Mouse (Mus musculus) hindbrain, embryonic 15.5 days (tissue): ENCODE measurements at regions not wholly inside any gene's neighbourhood (a gene's known extent, or its start where the extent isn't known, plus 50 kb on each side); places are given as distances from the start of the nearest gene placed in this dataset.
A peak's percentile ranks its signal among the peaks of the same experiment; 100 is the strongest.

Experiments used
- ATAC-seq: fragments of 200-750 bp; cut with Nextera tagmentation; 2 replicates; pipeline ENCODE4 v1.8.0; 2017; ENCODE audit warnings: low read depth, moderate number of reproducible peaks, moderate TSS enrichment; ENCODE audit not compliant: low FRiP score
- H3K27ac ChIP-seq: fragments of 300-500 bp; sonication (generic); replicated peaks from 2 replicates; pipeline ENCODE4 v1.5.1; 2015; ENCODE audit warnings: mild to moderate bottlenecking, inconsistent platforms
- H3K27me3 ChIP-seq: fragments of 300-500 bp; sonication (generic); 2 replicates; pipeline ENCODE4 v1.6.1; 2015; ENCODE audit warnings: control low read depth, inconsistent platforms
- H3K36me3 ChIP-seq: fragments of 300-500 bp; sonication (generic); 2 replicates; pipeline ENCODE4 v1.6.1; 2015; ENCODE audit warnings: control low read depth, inconsistent platforms
- H3K4me1 ChIP-seq: fragments of 300-500 bp; sonication (generic); replicated peaks from 2 replicates; pipeline ENCODE4 v1.6.1; 2015; ENCODE audit warnings: control low read depth, inconsistent platforms
- H3K4me2 ChIP-seq: fragments of 300-500 bp; sonication (generic); 2 replicates; pipeline ENCODE4 v1.6.1; 2015; ENCODE audit warnings: moderate library complexity, mild to moderate bottlenecking, inconsistent platforms
- H3K4me3 ChIP-seq: fragments of 300-500 bp; sonication (generic); 2 replicates; pipeline ENCODE4 v1.5.1; 2015; ENCODE audit warnings: mild to moderate bottlenecking, inconsistent platforms
- H3K9ac ChIP-seq: fragments of 300-500 bp; sonication (generic); 2 replicates; pipeline ENCODE4 v1.6.1; 2015; ENCODE audit warnings: inconsistent platforms
- H3K9me3 ChIP-seq: fragments of 300-500 bp; sonication (generic); 2 replicates; pipeline ENCODE4 v1.6.1; 2016; ENCODE audit warnings: control low read depth, inconsistent platforms
- WGBS: fragments of 180-500 bp; shearing (Covaris S2); methylation state at CpG from one replicate; pipeline ENCODE4 v1.1.7; 2015; 5-methylcytosine and 5-hydroxymethylcytosine counted together

- no peaks in the 10 kb centered on the region for H3K27me3 ChIP-seq
- H3K4me2 ChIP-seq: peak overlapping the region; percentile 38
- H3K4me3 ChIP-seq: no peak overlapping the region
- H3K4me1 ChIP-seq: no peaks in the 10 kb centered on the region
- no peaks in the 10 kb centered on the region for H3K36me3 ChIP-seq
- no peaks in the 10 kb centered on the region for H3K9me3 ChIP-seq
- H3K9ac ChIP-seq: no peak overlapping the region
- no peak overlapping the region for H3K27ac ChIP-seq
- no peak for ATAC-seq
- 44% methylated on average over 10 of the region's 10 CpGs for WGBS
Observed at GRCm38 (mm10) chrX:11088506-11088905, 210.6 kb upstream of the H2al1a start.

- H3K9ac ChIP-seq: no peak overlapping the region
- peak; percentile 19; the same call in 1 of the 2 replicates for ATAC-seq
- H3K27me3 ChIP-seq: no peaks in the 10 kb centered on the region
- 37% methylated on average over 7 of the region's 7 CpGs for WGBS
- no peak overlapping the region for H3K27ac ChIP-seq
- H3K4me1 ChIP-seq: no peaks in the 10 kb centered on the region
- H3K36me3 ChIP-seq: no peaks in the 10 kb centered on the region
- no peak overlapping the region for H3K4me3 ChIP-seq
- no peaks in the 10 kb centered on the region for H3K9me3 ChIP-seq
- H3K4me2 ChIP-seq: no peak overlapping the region
Observed at GRCm38 (mm10) chrX:11090432-11090831, 208.6 kb upstream of the H2al1a start.

GRCm38 (mm10) chrX:11097581-11098254 is 201.3 kb upstream of the H2al1a start:
- ATAC-seq: 0 out of 2 replicates have a peak, but pooled peaks have one; percentile 27
- WGBS: 57% methylated on average over 9 of the region's 9 CpGs

GRCm38 (mm10) chrX:11098366-11098765 is 200.7 kb upstream of the H2al1a start:
- H3K4me1 ChIP-seq: 0 out of 2 replicates have a peak, but pooled peaks cover 7% of the 10 kb centered on the region
- H3K4me3 ChIP-seq: no peak overlapping the region
- H3K9ac ChIP-seq: no peak overlapping the region
- H3K9me3 ChIP-seq: no peaks in the 10 kb centered on the region
- no peaks in the 10 kb centered on the region for H3K36me3 ChIP-seq
- no peak overlapping the region for H3K27ac ChIP-seq
- no peak overlapping the region for H3K4me2 ChIP-seq
- no peaks in the 10 kb centered on the region for H3K27me3 ChIP-seq
- ATAC-seq: no peak
- 35% methylated on average over 4 of the region's 4 CpGs for WGBS

More at GRCm38 (mm10) chrX:11097581-11098254, 201.3 kb upstream of the H2al1a start:
- no peaks in the 10 kb centered on the region for H3K9me3 ChIP-seq
- 0 out of 2 replicates have a peak, but pooled peaks cover 7% of the 10 kb centered on the region for H3K4me1 ChIP-seq
- H3K9ac ChIP-seq: no peak overlapping the region
- H3K4me3 ChIP-seq: no peak overlapping the region
- H3K27ac ChIP-seq: no peak overlapping the region
- H3K36me3 ChIP-seq: no peaks in the 10 kb centered on the region
- no peaks in the 10 kb centered on the region for H3K27me3 ChIP-seq
- H3K4me2 ChIP-seq: no peak overlapping the region

- no peak overlapping the region; the same call in 1 of the 2 replicates for H3K27ac ChIP-seq
Observed at GRCm38 (mm10) chrX:11099146-11100087, 199.6 kb upstream of the H2al1a start.

GRCm38 (mm10) chrX:11100935-11101334 is 198.1 kb upstream of the H2al1a start:
- H3K4me1 ChIP-seq: 0 out of 2 replicates have a peak, but pooled peaks cover 7% of the 10 kb centered on the region
- no peaks in the 10 kb centered on the region for H3K9me3 ChIP-seq
- no peaks in the 10 kb centered on the region for H3K36me3 ChIP-seq
- no peak overlapping the region for H3K9ac ChIP-seq
- no peak overlapping the region for H3K27ac ChIP-seq
- 58% methylated on average over 3 of the region's 3 CpGs for WGBS
- no peaks in the 10 kb centered on the region for H3K27me3 ChIP-seq
- H3K4me3 ChIP-seq: no peak overlapping the region
- ATAC-seq: no peak
- no peak overlapping the region for H3K4me2 ChIP-seq

More at GRCm38 (mm10) chrX:11099146-11100087, 199.6 kb upstream of the H2al1a start:
- H3K9me3 ChIP-seq: no peaks in the 10 kb centered on the region
- H3K4me1 ChIP-seq: 0 out of 2 replicates have a peak, but pooled peaks cover 7% of the 10 kb centered on the region
- H3K9ac ChIP-seq: no peak overlapping the region
- H3K4me2 ChIP-seq: no peak overlapping the region
- no peaks in the 10 kb centered on the region for H3K36me3 ChIP-seq
- WGBS: 36% methylated on average over 13 of the region's 13 CpGs
- H3K4me3 ChIP-seq: no peak overlapping the region
- ATAC-seq: peak; percentile 69
- H3K27me3 ChIP-seq: no peaks in the 10 kb centered on the region

- H3K27me3 ChIP-seq: no peaks in the 10 kb centered on the region
- no peak overlapping the region for H3K4me2 ChIP-seq
- no peak overlapping the region for H3K27ac ChIP-seq
- no peak overlapping the region for H3K9ac ChIP-seq
- no peaks in the 10 kb centered on the region for H3K4me1 ChIP-seq
- no peaks in the 10 kb centered on the region for H3K36me3 ChIP-seq
- ATAC-seq: no peak
- no peak overlapping the region for H3K4me3 ChIP-seq
- 83% methylated on average over 2 of the region's 2 CpGs for WGBS
- H3K9me3 ChIP-seq: no peaks in the 10 kb centered on the region
Observed at GRCm38 (mm10) chrX:11131253-11131652, 167.8 kb upstream of the H2al1a start.

GRCm38 (mm10) chrX:11139971-11140421 is 159.1 kb upstream of the H2al1a start:
- H3K9me3 ChIP-seq: no peaks in the 10 kb centered on the region
- H3K9ac ChIP-seq: no peak overlapping the region
- H3K27me3 ChIP-seq: no peaks in the 10 kb centered on the region
- no peak overlapping the region for H3K4me3 ChIP-seq
- no peaks in the 10 kb centered on the region for H3K36me3 ChIP-seq
- H3K4me1 ChIP-seq: no peaks in the 10 kb centered on the region
- ATAC-seq: 0 out of 2 replicates have a peak, but pooled peaks have one; percentile 19
- no peak overlapping the region for H3K27ac ChIP-seq
- 58% methylated on average over 8 of the region's 8 CpGs for WGBS
- no peak overlapping the region for H3K4me2 ChIP-seq

GRCm38 (mm10) chrX:11141294-11141693 is 157.8 kb upstream of the H2al1a start:
- Histone ChIP-seq H3K27ac (no peak overlapping the region), H3K4me2 (no peak overlapping the region), H3K4me1 (no peaks in the 10 kb centered on the region), H3K9ac (no peak overlapping the region), H3K36me3 (no peaks in the 10 kb centered on the region), H3K27me3 (no peaks in the 10 kb centered on the region), H3K4me3 (no peak overlapping the region), H3K9me3 (no peaks in the 10 kb centered on the region)
- no peak for ATAC-seq
- 89% methylated on average over 1 of the region's 1 CpGs for WGBS

- Histone ChIP-seq H3K9me3 (no peaks in the 10 kb centered on the region), H3K27me3 (no peaks in the 10 kb centered on the region), H3K4me2 (no peak overlapping the region), H3K27ac (no peak overlapping the region), H3K4me1 (no peaks in the 10 kb centered on the region), H3K9ac (no peak overlapping the region), H3K36me3 (no peaks in the 10 kb centered on the region), H3K4me3 (no peak overlapping the region)
- WGBS: 58% methylated on average over 2 of the region's 2 CpGs
- no peak for ATAC-seq
Observed at GRCm38 (mm10) chrX:11158416-11158815, 140.6 kb upstream of the H2al1a start.

- WGBS: 69% methylated on average over 3 of the region's 3 CpGs
- Histone ChIP-seq H3K27ac (no peak overlapping the region), H3K4me3 (no peak overlapping the region), H3K9ac (no peak overlapping the region), H3K4me2 (no peak overlapping the region), H3K27me3 (no peaks in the 10 kb centered on the region), H3K36me3 (no peaks in the 10 kb centered on the region), H3K9me3 (no peaks in the 10 kb centered on the region), H3K4me1 (no peaks in the 10 kb centered on the region)
- ATAC-seq: no peak
Observed at GRCm38 (mm10) chrX:11170416-11170815, 128.6 kb upstream of the H2al1a start.
